Mouse (Mus musculus) liver, adult 2 months (tissue): Measurements from ENCODE around the gene Slc7a11. TPM values are rescaled to one million over a fixed set of nuclear protein-coding genes. Genes with fewer than 3 reads are reported as not detected.
A peak's percentile ranks its signal among the peaks of the same experiment; 100 is the strongest.

Experiments
- DNase-seq: peaks from one replicate; pipeline ENCODE4 v3.0.0-alpha.2; 2011; ENCODE audit warnings: low read depth, low spot score; ENCODE audit errors: extremely low read depth
- H3K27ac ChIP-seq: fragments of 200-500 bp; replicated peaks from 2 replicates; pipeline ENCODE4 v1.5.1; 2012; ENCODE audit warnings: low read depth, mild to moderate bottlenecking, control low read depth, inconsistent platforms, low read length; ENCODE audit not compliant: insufficient read depth
- H3K27me3 ChIP-seq: fragments of 200-500 bp; 2 replicates; pipeline ENCODE4 v1.6.1; 2012; ENCODE audit warnings: mild to moderate bottlenecking, moderate library complexity, low read length, inconsistent platforms; ENCODE audit not compliant: control insufficient read depth, insufficient read depth
- H3K36me3 ChIP-seq: fragments of 200-500 bp; 2 replicates; pipeline ENCODE4 v1.6.1; 2012; ENCODE audit warnings: low read length, inconsistent platforms; ENCODE audit not compliant: control insufficient read depth, insufficient read depth
- H3K4me1 ChIP-seq: fragments of 200-500 bp; 2 replicates; pipeline ENCODE4 v1.6.1; 2011; ENCODE audit warnings: low read length; ENCODE audit not compliant: control insufficient read depth, insufficient read depth
- H3K4me3 ChIP-seq: fragments of 200-500 bp; 2 replicates; pipeline ENCODE4 v1.5.1; 2011; ENCODE audit warnings: low read depth, mild to moderate bottlenecking, control low read depth, low read length, moderate library complexity; ENCODE audit not compliant: insufficient read depth
- H3K79me2 ChIP-seq: fragments of 200-500 bp; 2 replicates; pipeline ENCODE4 v1.6.1; 2012; ENCODE audit warnings: inconsistent platforms, mild to moderate bottlenecking, low read length, moderate library complexity; ENCODE audit not compliant: control insufficient read depth, insufficient read depth
- H3K9ac ChIP-seq: fragments of 200-500 bp; 2 replicates; pipeline ENCODE4 v1.6.1; 2012; ENCODE audit warnings: low read depth, mild to moderate bottlenecking, control low read depth, inconsistent platforms, low read length
- CTCF ChIP-seq: fragments of 200-500 bp; IDR thresholded peaks from 2 replicates; pipeline ENCODE4 v1.5.1; 2011; ENCODE audit warnings: low read depth, low read length, control low read depth
- POLR2A ChIP-seq: fragments of 200-500 bp; IDR thresholded peaks from 2 replicates; pipeline ENCODE4 v1.6.1; 2011; ENCODE audit warnings: low read length, control low read depth; ENCODE audit not compliant: insufficient read depth; ENCODE audit errors: extremely low read depth
- WGBS: fragments of 180-500 bp; shearing (Covaris S2); methylation state at CpG from one replicate; pipeline ENCODE4 v1.1.7; 2018; 5-methylcytosine and 5-hydroxymethylcytosine counted together
- polyA plus RNA-seq: library from polyadenylated mRNA; depleted of rRNA; stranded (reverse); fragments of >200 nt; gene quantifications from 2 replicates; pipeline ENCODE4 v1.2.3, GENCODE M21; 2012
- total RNA-seq: library from RNA; depleted of rRNA; stranded (reverse); fragments of >200 nt; gene quantifications from 2 replicates; pipeline ENCODE4 v1.2.3, GENCODE M21; 2014

The Slc7a11 gene
- total and polyA plus RNA-seq, 2 experiments, result under 0.01 TPM; not detected in 1

DNA sequence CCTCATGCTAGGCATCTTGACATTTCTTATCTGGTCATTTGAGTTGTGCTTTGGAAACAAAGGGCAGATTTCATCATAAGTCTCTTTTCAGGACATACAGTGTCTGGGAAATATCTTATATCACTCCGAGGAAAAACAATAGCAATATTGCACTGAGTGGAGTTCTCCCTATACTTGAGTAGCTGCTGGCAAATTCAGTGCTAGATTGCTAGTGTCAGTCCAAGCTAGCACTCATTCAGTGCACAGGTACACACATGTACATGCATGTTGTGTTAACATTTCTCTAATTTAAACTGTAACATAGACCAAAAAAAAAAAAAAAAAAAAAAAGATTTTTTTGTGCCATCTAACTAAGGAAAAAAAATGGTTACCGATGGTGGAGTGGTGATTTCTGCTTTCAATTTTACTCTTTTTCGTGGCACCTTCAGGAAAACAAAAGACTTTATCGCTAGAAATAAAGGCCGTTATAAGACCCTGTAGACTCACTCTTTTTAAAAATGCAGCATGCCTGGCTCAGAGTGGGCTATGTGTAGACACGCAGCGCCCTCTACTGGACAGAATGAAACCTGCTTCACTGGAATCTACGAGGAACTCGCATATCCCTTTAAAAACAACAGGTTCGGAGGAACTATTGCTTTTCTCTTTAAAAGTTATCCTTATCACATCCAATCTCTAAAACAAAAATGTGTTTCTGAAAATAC is 62.1 kb downstream of the Slc7a11 start:
- H3K9ac ChIP-seq, result no peak overlapping the region
- TF ChIP-seq POLR2A (no peak), CTCF (peak; percentile 65)
- peak; percentile 41 for DNase-seq
- no peaks in the 10 kb centered on the region for H3K4me1 ChIP-seq
- no peaks in the 10 kb centered on the region for H3K27me3 ChIP-seq
- H3K27ac ChIP-seq, result no peak overlapping the region
- H3K4me3 ChIP-seq, result no peak overlapping the region
- H3K79me2 ChIP-seq, result no peaks in the 10 kb centered on the region
- H3K36me3 ChIP-seq, result no peaks in the 10 kb centered on the region
- 16% methylated on average over 10 of the region's 10 CpGs for WGBS

DNA sequence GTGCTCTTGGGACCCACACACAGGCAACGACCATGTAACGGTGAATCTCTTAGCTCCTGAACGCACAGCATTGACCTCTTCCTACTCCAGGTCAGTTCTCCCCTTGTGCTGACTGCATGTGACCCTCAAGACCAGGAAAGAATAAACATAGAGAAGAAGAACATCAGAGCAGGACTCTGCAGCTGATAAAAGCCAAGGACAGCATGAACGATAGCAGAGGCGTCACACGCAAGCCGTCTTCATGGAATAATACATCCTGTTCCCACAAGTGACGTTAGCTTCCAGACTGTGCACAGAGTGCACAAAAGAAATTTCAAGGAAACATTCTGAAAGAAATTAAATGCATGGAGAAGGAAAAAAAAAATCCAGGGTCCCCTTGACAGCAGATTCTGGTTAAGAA is 63.5 kb downstream of the Slc7a11 start:
- WGBS, result 61% methylated on average over 8 of the region's 8 CpGs
- H3K27me3 ChIP-seq, result no peaks in the 10 kb centered on the region
- no peak overlapping the region for H3K27ac ChIP-seq

DNA sequence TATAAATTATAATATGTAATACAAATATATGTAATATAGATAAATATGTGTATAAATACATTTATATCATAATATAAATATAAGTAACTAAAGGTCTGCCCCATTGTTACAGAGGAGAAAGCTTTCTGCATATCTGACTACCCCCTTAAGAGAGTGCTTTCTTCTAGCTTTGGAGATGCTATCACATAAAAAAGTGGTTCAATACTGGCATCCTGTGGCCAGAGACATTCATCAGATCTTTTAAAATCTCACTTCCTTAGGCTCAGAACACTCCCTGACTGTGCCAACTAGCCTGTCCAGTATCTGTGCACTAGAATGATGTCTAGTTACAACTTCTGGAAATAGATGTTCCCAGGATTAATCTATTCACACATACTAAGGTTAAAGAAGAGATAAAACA is 67.9 kb downstream of the Slc7a11 start:
- no peak for DNase-seq
- H3K36me3 ChIP-seq, result no peaks in the 10 kb centered on the region
- H3K79me2 ChIP-seq, result no peaks in the 10 kb centered on the region
- no peak overlapping the region for H3K9ac ChIP-seq
- no peak overlapping the region for H3K4me3 ChIP-seq
- no peak overlapping the region for H3K27ac ChIP-seq
- TF ChIP-seq CTCF, result no peak
- no peak for TF ChIP-seq POLR2A
- no peaks in the 10 kb centered on the region for H3K4me1 ChIP-seq
- H3K27me3 ChIP-seq, result no peaks in the 10 kb centered on the region

More for the DNA sequence above, 63.5 kb downstream of the Slc7a11 start:
- Histone ChIP-seq H3K36me3 (no peaks in the 10 kb centered on the region), H3K4me1 (no peaks in the 10 kb centered on the region), H3K9ac (no peak overlapping the region), H3K79me2 (no peaks in the 10 kb centered on the region), H3K4me3 (no peak overlapping the region)
- TF ChIP-seq CTCF (no peak), POLR2A (no peak)
- no peak for DNase-seq

DNA sequence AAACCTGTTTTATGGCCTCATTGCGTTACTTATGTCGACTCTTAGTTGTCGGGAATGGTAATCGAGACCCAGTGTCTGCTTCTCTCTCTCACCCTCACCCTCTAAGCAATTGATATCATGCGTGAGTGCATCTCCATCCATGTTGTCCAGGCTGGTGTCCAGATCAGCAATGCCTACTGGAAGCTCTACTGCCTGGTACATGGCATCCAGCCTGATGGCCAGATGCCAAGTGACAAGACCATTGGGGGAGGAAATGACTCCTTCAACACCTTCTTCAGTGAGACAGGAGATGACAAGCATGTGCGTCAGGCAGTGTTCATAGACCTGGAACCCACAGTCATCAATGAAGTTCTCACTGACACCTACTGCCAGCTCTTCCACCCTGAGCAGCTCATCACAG is 73.6 kb downstream of the Slc7a11 start:
- Histone ChIP-seq H3K27ac (no peak overlapping the region), H3K4me3 (no peak overlapping the region), H3K9ac (no peak overlapping the region), H3K27me3 (no peaks in the 10 kb centered on the region), H3K79me2 (no peaks in the 10 kb centered on the region), H3K36me3 (no peaks in the 10 kb centered on the region), H3K4me1 (no peaks in the 10 kb centered on the region)
- DNase-seq, result no peak
- WGBS, result 90% methylated on average over 6 of the region's 6 CpGs
- TF ChIP-seq POLR2A, result no peak
- no peak for TF ChIP-seq CTCF

DNA sequence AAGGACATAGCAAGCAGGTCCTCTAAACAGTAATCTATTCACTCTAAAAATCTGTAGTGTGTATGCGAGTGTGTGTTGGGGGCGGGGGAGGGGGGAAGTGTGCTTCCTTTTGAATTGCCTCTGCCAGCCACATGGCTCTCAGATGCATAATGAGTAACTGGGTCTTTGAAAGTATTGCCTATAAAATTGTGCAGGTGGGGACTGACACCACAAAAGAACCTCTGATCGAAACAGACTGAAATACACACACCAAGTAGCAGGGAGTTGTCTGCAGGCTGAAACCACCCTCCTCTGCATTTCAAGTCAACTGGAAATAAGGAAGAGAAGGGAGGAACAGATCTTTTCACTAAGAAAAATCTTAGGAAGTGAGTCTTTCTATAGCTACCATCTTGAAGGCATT is 76.2 kb downstream of the Slc7a11 start:
- 77% methylated on average over 3 of the region's 3 CpGs for WGBS

DNA sequence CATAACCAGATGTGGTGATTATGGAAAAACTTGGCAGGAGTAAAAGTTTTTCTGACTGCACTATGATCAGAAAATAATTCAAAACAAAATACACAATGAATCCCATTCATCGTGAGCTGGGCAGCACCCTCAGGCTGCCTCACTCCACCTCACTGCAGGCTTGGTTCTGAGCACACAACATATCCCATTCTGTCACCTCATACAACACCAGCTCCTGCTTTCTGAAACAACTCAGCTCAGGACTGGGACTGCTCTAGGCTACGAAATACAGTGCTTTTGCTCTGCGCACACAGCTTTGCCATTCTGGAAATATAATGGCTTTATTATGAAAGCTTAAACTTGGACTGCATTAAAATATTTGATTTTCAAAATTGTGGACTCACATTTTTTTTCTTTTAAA is 79.8 kb downstream of the Slc7a11 start:
- Histone ChIP-seq H3K27me3 (no peaks in the 10 kb centered on the region), H3K9ac (no peak overlapping the region), H3K27ac (no peak overlapping the region), H3K4me3 (no peak overlapping the region), H3K36me3 (no peaks in the 10 kb centered on the region), H3K4me1 (no peaks in the 10 kb centered on the region), H3K79me2 (no peaks in the 10 kb centered on the region)
- TF ChIP-seq CTCF (no peak), POLR2A (no peak)
- 89% methylated on average over 3 of the region's 3 CpGs for WGBS
- DNase-seq, result no peak

More for the DNA sequence above, 76.2 kb downstream of the Slc7a11 start:
- no peak overlapping the region for H3K27ac ChIP-seq
- no peaks in the 10 kb centered on the region for H3K27me3 ChIP-seq
- DNase-seq, result no peak
- no peak overlapping the region for H3K9ac ChIP-seq
- H3K79me2 ChIP-seq, result no peaks in the 10 kb centered on the region
- H3K36me3 ChIP-seq, result no peaks in the 10 kb centered on the region
- H3K4me3 ChIP-seq, result no peak overlapping the region
- TF ChIP-seq CTCF, result no peak
- no peaks in the 10 kb centered on the region for H3K4me1 ChIP-seq
